Mouse (Mus musculus) embryonic facial prominence, embryonic 15.5 days (tissue): ENCODE data around the gene Jmjd7. TPM values are rescaled to one million over a fixed set of nuclear protein-coding genes. Genes with fewer than 3 reads are reported as not detected.

Experiments
- microRNA-seq: library from miRNA; unstranded; fragments of <30 nt; microRNA quantifications from one replicate; pipeline ENCODE4, GENCODE M21; 2016; ENCODE audit warnings: borderline number of aligned reads
- polyA plus RNA-seq: library from polyadenylated mRNA; unstranded; fragments of >200 nt; fragmentation: Nextera tagmentation; extraction: Ambion mirVana; gene quantifications from 2 replicates; pipeline ENCODE4 v1.2.1, GENCODE M21; 2015

The Jmjd7 gene
- polyA plus RNA-seq, 1 experiment from 2014 or later = 20.8 TPM

Small RNAs within 50 kb of the gene (microRNA-seq; reads per million reads assigned to microRNA genes)
- not detected for gene Mir7665

Other genes with a start within 250 kb of the Jmjd7 start
- gene Rpap1, start 239.9 kb upstream of the Jmjd7 start, polyA plus RNA-seq = 24.5 and 25.8 TPM in 2 replicates
- 31.2 and 31.8 TPM in 2 replicates for gene Tyro3, start 229.8 kb upstream of the Jmjd7 start, polyA plus RNA-seq
- gene Mga, start 130.3 kb upstream of the Jmjd7 start, polyA plus RNA-seq = 29.9 and 30.9 TPM in 2 replicates
- 5.2 TPM in 2 replicates for gene Mapkbp1, start 54.8 kb upstream of the Jmjd7 start, polyA plus RNA-seq
- gene Gm28042, start within 50 bp of the Jmjd7 start, polyA plus RNA-seq = 3.7 and 6.1 TPM in 2 replicates
- 2.4 and 3.8 TPM in 2 replicates for gene Pla2g4b, start 5.9 kb downstream of the Jmjd7 start, polyA plus RNA-seq
- gene Ehd4, start 127.1 kb downstream of the Jmjd7 start, polyA plus RNA-seq = 59.7 and 67.5 TPM in 2 replicates
- 2.7 and 3.4 TPM in 2 replicates for gene Pla2g4e, start 217.9 kb downstream of the Jmjd7 start, polyA plus RNA-seq